Mouse (Mus musculus) adrenal gland, adult 18-20 months (tissue): ENCODE results near the gene Trim56. TPM values are rescaled to one million over a fixed set of nuclear protein-coding genes. Genes with fewer than 3 reads are reported as not detected.

Experiments used
- DNase-seq, 2 experiments: peaks; one replicate each; pipeline ENCODE4 v3.0.0; 2021 to 2022; ENCODE audit warnings: low spot score in 2 of 2
- total RNA-seq, 2 experiments: library from RNA; stranded (reverse); gene quantifications; 1 replicate in 1 of 2; 2 replicates in 1 of 2; pipeline ENCODE4 v1.2.3; 2021

Trim56 gene
- total RNA-seq, 2 experiments from 2014 or later: 39.1 to 42.2 TPM

DNA sequence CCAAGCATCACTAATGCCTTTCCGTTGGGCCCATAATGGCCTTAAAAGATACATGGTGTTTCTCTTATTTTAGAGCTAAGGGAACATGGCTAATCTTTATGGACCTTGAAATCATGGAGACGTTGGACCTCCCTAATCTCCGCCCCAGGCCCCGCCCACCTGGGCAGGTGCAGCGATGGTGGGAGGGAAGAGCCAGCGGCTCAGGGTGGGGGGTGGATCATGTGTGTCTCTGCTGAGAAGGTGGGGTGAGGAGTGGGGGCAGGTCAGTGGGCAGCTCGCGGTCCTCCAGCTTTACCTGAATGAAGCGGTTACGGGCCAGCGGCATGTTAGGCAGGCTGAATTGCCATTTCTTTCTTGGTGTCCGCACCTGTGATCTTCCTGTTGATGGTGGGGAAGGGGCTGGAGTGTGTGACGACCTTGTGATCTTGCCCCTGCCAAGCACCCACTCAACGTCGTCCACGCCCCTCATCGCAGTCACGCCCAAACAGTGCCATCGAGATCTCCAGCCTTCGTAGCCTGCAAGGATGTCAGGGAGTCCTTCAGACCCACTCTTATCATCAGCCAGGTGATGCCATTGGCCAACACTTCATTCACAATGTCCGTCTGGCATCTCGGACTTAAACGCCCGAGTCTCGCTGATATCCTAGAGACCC, 5.9 kb downstream of the Trim56 start:
- DNase-seq: no peak

DNA sequence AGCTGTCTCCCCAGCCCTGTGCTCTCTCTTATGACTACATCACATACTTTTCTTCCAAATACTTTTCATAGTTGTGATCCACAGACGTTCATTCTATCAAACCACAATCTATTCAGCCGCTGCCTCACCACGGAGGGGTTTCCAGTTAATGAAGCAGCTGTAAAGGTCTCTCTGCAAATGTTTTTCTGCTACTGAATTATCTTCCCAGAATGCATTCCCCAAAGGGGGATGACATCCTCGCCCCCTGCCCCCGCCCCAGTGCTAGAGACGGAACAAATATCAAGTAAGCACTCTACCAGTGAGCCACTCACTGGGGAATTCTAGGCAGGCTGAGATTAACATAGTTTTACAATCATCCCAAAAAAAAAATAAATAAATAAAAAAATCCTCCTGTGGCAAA, 7.9 kb downstream of the Trim56 start:
- no peak for DNase-seq

DNA sequence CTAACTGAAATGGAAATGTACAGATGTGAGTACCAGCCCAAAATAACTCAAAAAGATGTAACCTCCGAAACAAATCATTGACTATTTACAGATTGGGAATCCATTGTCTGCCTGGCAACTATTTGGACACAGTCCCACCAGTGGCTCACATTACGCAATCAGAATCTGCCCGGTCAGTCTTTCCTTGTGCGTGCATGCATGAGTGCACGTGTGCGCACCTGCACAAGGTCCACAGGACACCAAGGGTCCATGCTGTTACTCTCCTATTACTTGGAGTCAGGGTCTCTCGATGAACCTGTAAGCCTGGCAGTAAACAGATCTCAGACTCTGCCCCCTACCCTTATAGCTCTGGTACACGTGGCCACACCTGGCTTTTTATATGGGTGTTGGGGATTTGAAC, 8.3 kb downstream of the Trim56 start:
- no peak for DNase-seq

DNA sequence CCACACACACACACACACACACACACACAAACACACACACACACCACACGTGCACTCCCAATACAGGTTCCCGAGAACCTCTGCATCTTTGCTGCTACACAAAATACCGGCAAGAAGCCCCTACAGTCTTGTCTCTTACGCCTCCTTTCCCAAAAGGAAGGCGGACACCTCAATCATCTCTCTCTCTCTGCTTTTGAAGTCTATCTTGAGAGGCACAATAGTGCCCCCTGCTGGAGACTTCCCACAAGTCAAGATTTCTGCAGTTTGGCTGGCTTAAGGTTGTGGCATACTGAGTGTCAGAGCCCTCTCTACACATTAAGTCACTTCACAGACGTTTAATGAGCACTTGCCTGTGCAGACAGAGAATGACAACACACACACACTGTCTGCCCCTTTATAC, 9.0 kb downstream of the Trim56 start:
- DNase-seq: peak; percentile 82 to 88

DNA sequence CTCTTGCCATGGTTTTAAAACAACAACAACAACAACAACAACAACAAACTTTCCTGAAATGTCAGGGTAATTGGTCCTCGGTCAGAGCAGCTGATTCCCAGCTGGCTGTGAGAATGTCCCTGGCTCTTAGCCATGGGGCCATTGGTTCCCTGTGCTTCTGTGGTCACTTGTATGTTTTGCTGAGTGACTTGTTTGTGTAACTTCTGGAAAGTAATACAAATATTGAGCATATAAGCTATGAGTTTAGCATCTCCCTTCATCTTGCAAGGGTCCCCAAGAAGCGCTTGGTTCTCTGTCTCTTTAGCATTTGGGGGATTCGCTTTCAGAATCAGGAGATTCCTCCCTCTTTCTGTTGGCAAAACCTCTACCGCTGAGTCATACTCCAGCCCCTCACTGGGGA, 9.6 kb downstream of the Trim56 start:
- DNase-seq: no peak

DNA sequence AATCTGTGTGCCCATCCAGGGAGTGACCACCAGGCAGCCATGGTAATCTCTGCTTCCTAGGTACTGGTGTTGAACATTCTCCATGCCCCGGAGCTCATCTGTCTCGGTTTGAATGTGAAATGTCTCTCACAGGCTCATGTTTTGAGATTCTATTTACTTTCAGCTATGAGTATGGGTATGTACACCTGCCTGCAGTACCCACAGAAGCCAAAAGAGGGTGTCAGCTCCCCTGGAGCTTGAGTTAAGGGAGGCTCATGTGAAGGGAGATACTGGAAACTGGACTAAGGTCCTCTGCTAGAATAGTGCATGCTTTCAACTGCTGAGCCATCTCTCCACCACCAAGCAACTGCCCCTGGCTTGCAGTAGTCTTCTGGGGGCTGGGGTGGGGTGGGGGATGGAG, 12.0 kb downstream of the Trim56 start:
- DNase-seq: no peak

DNA sequence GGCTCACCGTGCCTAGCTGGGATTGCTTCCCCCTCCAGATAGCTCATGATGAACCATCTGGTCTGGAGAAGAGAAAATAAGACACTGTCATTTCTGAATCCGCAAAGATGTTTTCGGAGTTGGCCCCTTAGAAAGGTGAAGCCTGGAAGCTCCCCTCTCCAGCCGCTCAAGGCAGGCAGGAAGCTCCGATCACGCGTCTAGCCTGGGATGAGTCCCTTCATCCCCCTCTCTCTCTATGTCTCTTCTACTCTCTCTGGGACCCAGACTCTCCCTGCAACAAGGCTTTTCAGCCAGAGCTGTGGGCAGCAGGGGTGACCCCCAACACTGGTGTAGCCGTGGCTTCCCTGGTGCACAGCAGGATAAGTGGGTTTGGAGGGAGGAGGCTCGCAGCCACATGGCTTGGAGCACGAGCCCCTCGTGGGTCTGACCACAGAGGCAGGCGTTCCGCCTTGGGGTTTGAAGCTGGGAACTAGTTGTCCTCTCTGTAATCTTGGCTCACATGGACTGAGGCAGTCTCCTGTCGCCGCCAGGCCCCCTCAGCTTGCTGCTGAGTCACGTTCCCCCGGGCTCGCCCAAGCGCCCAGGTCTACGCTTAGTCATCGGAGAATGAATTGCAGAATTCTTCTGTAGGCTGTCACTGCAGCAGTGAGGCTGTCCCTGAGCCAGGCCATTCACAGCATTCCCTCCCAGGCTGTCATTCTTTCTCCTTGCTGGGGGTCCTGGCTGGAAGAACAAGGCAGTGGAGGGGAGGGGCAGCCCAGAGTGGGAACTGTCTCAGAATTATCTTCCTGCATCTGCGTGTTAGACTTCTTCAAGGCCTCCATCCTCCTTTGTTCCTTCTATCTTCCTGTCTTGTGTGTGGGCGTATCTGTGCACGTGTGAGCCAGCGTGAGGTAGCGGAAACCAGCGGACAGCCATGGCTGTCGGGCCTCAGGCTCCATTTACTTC, 13.2 kb downstream of the Trim56 start:
- peak; percentile 63 for DNase-seq

DNA sequence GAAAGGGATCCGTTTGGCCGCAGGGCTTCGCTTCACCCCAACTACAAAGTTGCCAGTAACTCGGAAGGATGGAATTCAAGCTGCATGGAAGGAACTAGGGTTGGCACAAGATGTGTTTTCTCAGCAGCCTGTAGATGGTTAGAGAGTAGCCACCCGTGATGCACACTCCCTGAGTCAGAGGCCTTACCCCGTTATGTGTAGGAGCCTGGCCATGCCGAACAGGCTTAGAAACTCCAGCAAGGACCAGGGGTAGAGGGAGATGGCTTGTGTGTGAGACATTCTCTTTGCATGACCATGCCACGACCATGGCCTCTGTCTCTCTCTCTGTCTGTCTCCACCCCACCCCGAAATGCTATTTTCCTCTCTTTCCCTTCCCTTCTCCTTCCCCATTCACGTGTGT, 13.9 kb downstream of the Trim56 start:
- no peak for DNase-seq

DNA sequence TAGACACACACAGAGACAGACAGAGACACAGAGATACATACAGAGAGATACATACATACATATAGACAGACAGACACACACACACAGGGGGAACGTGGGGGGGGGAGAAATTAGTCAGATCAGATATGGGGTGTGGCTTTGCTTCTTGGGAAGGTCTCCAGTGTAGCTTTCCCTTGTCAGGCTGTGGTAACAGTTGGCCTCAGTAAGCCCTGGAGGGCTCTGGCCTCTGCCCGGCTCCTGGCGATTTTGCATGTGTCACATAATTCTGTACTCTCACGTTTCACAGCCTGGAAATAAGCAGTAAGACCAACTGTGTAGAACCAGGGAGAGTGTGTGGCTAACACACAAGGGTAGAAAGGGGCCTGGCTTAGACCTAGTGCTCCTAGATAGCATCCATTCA, 15.3 kb downstream of the Trim56 start:
- DNase-seq: no peak

DNA sequence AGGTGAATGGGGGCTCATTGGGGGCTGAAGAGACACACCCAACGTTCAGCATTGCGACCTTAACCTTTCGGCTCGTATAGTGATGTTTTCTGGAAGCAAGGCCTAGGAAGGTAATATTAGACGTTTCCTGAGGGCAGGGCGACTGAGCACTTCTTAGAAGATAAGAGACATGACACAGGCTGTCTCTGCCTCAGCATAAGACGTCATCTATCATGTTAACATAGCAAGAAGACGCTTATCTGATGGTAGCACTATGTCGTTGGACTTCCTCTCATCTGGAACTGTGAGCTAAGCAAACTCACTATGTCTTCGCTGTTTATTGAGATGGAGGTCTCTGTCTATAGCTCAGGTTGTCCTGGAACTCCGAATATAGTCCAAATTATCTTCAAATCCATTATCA, 17.6 kb downstream of the Trim56 start:
- no peak for DNase-seq

DNA sequence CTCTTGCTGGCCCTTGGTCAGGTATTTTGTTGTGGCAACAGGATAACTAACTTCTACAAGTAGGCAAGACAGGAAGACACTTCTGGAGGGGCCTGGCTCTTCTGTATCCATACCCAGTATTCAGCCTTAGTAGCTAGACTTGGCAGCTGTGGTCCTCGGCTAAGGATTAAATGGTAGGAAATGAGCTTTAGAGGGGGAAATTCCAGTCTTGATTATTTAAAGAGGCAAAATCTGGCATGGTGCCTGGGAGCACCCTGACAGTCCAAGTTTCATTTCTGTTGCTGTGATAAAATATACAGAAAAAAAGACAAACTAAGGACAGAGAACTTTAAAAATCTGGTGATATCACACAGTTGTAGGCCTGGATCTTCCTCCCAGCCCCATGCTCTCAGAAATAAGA, 20.0 kb downstream of the Trim56 start:
- DNase-seq: peak in 1 of 2 experiments; percentile 24

DNA sequence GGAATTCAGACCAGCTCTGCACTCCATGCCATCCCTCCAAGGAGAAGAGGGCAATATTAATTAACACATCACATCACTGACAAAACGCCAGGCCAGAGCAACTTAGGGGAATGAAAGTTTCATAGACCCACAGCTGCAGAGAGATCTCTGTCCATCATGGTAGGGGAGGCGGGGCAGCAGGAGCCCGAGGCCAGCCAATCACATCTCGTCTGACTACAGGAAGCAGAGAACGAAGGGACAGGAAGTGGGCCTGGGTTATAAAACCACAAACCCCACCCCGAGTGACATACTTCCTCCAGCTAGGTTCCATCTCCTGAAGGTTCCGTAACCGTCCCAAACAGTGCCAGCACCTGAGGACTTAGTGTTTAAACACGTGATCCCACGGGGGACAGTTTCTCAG, 20.9 kb downstream of the Trim56 start:
- no peak for DNase-seq

DNA sequence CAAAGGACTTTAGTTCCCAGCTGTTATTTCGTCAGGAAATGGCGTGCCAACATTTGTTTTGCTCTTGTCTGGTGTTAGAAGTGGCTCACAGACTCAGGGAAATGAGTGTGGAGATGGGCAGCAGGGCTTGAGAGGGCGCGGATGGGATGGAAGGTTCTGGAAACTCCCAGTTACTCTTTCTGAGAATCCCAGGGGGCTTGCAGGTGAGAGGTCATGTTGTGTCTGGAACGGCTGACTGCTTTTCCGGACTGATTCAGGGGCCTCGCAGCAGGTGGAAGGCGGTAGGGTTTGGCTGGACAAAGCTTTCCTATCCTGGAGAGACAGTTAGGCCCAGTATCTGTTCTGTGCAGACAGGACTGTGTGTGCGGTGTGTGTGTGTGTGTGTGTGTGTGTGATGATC, 22.3 kb downstream of the Trim56 start:
- no peak for DNase-seq

DNA sequence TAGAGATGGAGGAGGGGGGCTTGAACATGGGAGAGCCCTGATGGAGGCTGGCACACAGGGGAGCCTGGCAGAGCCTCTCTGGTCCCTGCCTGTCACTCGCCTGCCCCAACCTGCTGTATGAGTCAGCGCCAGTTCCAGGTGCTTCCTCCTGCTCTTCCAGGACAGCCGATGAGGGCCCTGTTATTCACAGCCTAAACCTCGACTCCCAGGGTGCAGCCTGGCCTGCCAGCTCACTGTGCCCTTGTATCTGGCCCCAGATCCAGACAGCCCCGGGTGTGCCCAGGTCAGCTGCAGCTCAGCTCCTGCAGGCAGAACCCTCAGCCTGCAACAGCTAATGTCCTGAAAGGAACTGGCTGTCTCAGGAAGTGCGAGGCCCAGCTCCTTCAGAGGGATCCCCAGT, 24.4 kb downstream of the Trim56 start:
- no peak for DNase-seq

DNA sequence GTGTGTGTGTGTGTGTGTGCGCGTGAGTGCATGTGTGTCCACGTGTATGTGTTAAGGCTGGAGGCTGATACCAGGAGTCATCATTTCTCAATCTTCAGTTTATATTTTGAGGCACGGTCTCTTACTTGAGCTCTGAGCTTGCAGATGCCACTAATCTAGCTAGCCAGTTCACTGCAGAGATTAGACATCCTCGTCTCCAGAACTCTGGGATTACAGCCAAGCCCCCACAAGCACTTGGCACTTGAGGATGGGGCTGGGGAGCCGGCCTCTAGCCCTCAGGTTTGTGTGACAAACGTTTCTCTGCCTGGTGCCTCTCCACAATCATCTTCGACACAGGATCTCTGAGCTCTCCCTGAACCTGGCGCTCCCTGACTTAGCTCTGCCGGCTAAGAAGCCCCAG, 25.1 kb downstream of the Trim56 start:
- DNase-seq: no peak

DNA sequence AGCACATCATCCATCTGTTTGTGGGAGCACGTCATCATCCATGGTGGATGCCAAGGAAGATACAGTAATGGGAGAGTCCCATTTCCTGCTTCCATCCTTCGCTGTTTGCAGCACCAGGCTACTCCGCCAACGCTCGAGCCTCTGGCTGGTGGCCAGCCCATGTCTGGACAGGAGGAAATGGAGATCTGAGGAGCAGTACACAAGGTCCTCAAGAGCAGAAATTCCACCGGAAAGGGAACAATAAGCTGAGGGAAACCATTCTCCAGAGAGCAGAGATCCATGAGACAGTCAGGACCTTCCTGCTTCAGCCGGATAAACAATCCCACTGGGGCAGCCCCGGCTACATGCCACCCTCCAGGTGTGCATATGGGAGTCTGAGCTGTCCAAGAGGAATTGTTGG, 28.6 kb downstream of the Trim56 start:
- peak; percentile 21 to 59 for DNase-seq

DNA sequence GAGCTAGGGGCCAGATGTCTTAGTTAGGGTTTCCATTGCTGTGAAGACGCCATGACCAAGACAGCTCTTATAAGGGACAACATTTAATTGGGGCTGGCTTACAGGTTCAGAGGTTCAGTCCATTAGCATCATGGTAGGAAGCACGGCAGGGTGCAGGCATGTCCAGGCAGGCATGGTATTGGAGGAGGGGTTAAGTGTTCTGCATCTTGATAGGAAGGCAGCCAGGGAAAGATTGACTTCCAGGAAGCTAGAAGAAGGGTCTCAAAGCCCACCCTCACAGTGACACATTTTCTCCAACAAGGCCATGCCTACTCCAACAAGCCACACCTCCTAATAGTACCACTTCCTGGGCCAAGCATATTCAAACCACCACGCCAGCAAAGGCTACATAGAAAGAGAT, 30.3 kb downstream of the Trim56 start:
- no peak for DNase-seq

DNA sequence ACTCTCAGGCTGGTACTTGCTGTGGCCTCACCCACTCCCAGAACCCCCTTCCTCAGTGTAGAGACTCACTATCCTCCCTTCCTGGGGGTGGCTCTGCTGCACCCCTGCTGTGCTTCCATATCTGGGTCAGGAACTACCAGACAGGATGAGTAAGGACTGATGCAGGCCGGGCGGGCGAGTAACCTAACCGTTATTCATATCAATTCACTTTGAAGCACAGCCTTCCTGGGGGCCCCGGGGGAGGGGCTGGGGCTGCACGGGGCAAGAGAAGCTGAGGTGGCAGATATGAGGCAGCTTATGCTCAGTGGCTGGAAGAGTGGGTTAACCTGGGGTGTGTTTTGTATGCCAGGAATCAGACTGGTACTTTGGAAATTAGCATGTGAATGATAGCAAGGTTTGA, 31.0 kb downstream of the Trim56 start:
- no peak for DNase-seq

DNA sequence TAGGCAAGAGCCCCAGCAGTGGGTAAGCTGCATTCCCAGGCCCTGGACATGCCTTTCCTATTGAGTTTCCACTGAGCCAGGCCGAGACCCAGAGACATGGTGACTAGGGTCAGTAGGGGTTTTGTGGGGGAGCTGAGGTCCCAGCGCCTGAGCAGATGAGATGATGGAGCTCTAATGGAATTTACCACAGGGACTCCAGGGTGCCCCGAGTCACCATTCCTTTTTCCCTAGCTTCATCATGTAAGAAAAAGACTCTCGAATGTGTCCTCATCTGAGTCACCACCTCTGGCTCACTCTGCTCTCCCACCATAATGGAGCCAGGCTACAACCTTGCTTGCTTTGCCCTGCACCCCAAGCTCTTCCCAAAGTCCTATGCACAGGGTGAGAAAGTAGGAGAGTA, 33.0 kb downstream of the Trim56 start:
- DNase-seq: no peak

DNA sequence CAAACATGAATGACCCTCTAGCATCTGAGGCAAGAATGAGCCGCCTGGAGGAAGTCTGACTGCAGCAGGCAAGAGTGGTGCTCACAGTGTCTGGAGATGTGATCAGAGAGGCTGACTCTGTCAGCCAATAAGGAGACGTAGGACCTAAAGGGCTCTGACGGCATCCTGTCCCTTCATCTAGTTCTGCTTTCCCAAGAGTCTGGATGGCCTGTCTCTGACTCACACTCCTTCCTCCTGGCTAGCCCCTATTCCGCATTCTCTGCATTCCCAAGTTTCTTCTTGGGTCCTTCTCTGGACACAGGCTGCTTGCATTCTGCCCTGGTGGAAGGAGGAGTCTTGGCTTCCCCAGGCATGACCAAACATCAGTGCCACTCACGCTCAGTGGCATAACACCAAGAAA, 36.2 kb downstream of the Trim56 start:
- DNase-seq: no peak

DNA sequence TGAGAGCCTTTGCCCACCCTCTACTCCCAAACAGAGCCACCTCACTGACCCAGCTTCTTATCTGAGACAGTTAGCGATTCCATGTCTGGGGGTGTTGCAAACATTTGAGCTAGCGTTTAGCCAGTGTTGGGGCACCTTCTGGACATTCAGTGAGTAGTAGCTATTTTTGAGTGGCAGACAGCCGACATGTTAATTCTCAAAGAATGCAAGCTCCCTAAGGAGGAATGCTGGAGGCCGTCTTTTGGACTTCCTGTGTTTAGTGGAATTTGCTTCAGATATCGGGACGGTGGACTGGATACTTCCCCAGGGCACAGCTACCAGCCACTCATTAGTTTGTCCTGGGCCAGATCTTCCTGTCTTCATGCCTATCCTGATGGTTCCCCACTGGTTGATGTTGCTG, 37.4 kb downstream of the Trim56 start:
- no peak for DNase-seq

DNA sequence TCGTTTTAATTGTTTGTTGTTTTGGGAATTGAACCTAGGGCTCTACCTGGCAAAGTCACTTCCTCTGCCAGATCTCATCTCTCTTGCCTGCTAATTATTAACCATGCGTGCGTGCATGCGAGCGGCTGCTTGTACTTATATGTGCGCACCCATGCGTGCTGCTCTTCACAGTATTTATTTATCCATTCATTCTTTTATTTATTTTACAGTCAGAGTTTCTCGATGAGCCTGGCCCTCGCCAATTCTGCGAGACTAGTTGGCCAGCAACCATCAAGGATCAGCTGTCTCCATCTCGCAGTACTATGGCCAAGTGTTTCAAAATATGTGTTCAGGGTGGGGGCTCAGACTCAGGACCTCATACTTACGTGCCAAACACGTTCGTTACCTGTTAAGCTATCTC, 38.0 kb downstream of the Trim56 start:
- no peak for DNase-seq

DNA sequence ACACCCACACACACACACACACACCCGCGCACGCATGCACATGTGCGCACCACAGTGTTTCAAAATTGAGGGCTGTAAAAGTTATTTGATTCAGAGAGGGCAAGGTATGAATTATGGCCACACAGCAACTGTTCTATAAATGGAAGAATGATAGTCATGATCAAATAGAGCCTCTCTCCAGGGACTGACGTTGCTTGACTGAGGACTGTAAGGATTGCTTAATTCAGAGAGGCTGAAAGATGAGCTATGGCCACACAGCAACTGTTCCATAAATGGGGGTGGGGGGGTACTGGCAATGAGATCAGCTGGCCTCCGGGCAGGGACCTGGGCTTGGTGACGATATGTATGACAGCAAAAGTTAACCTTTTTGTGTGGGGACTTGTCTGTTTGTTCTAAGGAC, 38.8 kb downstream of the Trim56 start:
- DNase-seq: no peak
